Mouse (Mus musculus) cortical plate, adult 2 months (tissue): ENCODE data around the gene Nop10. TPM values are rescaled to one million over a fixed set of nuclear protein-coding genes. Genes with fewer than 3 reads are reported as not detected.
A peak's percentile ranks its signal among the peaks of the same experiment; 100 is the strongest.
"Not testable (repeated sequence)": the region's sequence is repeated elsewhere in the genome, so short reads cannot be mapped to it uniquely, and the experiment has no call there.

ENCODE experiments used
- H3K27ac ChIP-seq: fragments of 200-500 bp; 2 replicates; pipeline ENCODE4 v1.5.1; 2012; ENCODE audit warnings: low read length, control low read depth, inconsistent platforms; ENCODE audit not compliant: insufficient read depth
- H3K4me1 ChIP-seq: fragments of 200-500 bp; 2 replicates; pipeline ENCODE4 v1.6.1; 2011; ENCODE audit warnings: low read length; ENCODE audit not compliant: control insufficient read depth, insufficient read depth
- H3K4me3 ChIP-seq: fragments of 200-500 bp; 2 replicates; pipeline ENCODE4 v1.5.1; 2011; ENCODE audit warnings: mild to moderate bottlenecking, low read length, control low read depth; ENCODE audit not compliant: insufficient read depth
- CTCF ChIP-seq: fragments of 200-500 bp; IDR thresholded peaks from 2 replicates; pipeline ENCODE4 v1.5.1; 2011; ENCODE audit warnings: mild to moderate bottlenecking, control low read depth, low read length; ENCODE audit not compliant: insufficient read depth; ENCODE audit errors: extremely low read depth
- POLR2A ChIP-seq: fragments of 200-500 bp; IDR thresholded peaks from 2 replicates; pipeline ENCODE4 v1.6.1; 2011; ENCODE audit warnings: mild to moderate bottlenecking, low read length, control low read depth; ENCODE audit not compliant: insufficient read depth; ENCODE audit errors: extremely low read depth
- polyA plus RNA-seq: library from polyadenylated mRNA; depleted of rRNA; stranded (reverse); fragments of >200 nt; gene quantifications from 2 replicates; pipeline ENCODE4 v1.2.3, GENCODE M21; 2012

The Nop10 gene
- polyA plus RNA-seq, 1 experiment: 101 TPM

DNA sequence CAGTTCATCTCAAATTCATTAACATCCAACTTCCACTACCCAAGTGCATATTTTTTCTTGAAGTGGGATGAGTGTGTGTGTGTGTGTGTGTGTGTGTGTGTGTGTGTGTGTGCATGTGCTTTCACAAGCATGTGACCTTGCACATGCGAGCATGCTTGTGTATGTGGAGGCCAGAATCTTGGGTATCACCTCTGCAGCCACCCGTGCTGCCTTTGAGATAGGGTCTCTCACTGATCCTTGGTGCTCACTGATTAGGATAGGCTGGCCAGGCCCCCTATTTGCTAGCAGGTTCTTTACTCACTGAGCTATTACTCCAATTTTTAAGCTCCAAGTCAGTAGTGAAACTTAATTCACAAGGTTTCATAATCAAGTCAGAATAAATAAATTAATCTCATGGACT is 11.2 kb downstream of the Nop10 start:
- Histone ChIP-seq H3K4me1 (peaks cover 2% of the 10 kb centered on the region; the same call in 1 of the 2 replicates), H3K27ac (no peak overlapping the region), H3K4me3 (no peak overlapping the region)
- no peak for TF ChIP-seq CTCF

DNA sequence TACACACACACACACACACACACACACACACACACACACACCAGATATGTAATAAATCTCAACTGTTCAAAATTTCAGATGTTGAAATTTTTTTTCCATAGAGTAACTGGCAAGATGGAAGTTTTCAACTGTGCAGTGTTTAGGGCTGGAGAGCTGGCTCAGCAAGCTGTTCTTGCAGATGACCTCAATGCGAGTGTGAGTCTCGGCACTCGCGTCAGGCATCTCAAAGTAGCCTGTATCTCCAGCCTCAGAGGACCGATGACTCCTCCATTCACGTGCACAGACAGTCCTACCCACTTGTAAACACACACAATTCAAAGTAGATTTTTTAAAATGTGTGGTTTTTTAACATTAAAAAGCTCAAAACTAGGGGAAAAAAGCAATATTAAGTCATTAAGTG is 11.7 kb downstream of the Nop10 start:
- Histone ChIP-seq H3K4me3 (no peak overlapping the region), H3K27ac (no peak overlapping the region), H3K4me1 (peaks cover 2% of the 10 kb centered on the region; the same call in 1 of the 2 replicates)
- TF ChIP-seq POLR2A (no peak), CTCF (no peak)

GRCm38 (mm10) chr2:112276870-112277269 is 15.1 kb downstream of the Nop10 start:
- no peak for TF ChIP-seq CTCF
- no peak for TF ChIP-seq POLR2A
- H3K4me3 ChIP-seq: no peak overlapping the region
- no peak overlapping the region for H3K27ac ChIP-seq
- H3K4me1 ChIP-seq: no peaks in the 10 kb centered on the region; the same call in 1 of the 2 replicates

GRCm38 (mm10) chr2:112282846-112283245 is 21.1 kb downstream of the Nop10 start:
- Histone ChIP-seq H3K4me1 (no peaks in the 10 kb centered on the region; the same call in 1 of the 2 replicates), H3K27ac (no peak overlapping the region), H3K4me3 (no peak overlapping the region)
- no peak for TF ChIP-seq POLR2A
- no peak for TF ChIP-seq CTCF

DNA sequence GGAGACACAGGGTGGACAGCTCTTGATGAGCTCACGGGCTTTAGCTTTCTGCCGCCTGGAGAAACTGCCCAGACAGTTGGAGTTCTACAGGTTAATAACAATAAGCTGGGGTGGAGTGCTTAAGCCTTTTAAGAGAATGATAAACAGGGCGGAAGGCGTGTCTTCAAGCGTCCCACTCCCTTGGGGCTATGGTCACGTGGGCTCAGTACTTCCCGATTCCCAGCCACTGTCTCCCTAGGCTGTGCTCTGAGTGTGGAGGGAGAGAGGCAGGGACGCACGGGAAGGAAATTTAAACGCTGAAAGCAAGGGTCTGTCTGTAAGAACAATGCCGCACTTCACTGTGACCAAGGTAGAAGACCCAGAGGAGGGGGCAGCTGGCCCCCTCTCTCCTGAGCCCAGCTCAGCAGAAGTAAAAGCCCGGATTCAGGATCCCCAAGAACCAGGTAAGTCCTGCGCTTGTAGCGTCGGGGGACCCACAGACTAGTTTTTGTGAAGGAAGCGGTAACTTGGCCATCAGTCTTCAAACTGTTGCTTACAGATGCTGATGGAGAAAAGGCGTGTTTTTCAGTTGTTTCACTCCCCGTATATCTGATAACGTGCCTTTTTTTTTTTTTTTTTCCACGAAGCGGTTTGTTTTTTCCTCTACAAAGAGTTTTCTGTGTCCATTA is 22.8 kb downstream of the Nop10 start:
- TF ChIP-seq POLR2A (no peak), CTCF (no peak)
- Histone ChIP-seq H3K4me1 (no peaks in the 10 kb centered on the region; the same call in 1 of the 2 replicates), H3K4me3 (peak overlapping the region; percentile 38), H3K27ac (no peak overlapping the region)

- Histone ChIP-seq H3K4me3 (peak overlapping the region; percentile 38; the same call in 1 of the 2 replicates), H3K27ac (no peak overlapping the region), H3K4me1 (no peaks in the 10 kb centered on the region; the same call in 1 of the 2 replicates)
- TF ChIP-seq CTCF (no peak), POLR2A (no peak)
Observed at GRCm38 (mm10) chr2:112285031-112285390, 23.3 kb downstream of the Nop10 start.

- H3K4me1 ChIP-seq, H3K27ac ChIP-seq, H3K4me3 ChIP-seq: not testable (repeated sequence)
Observed at GRCm38 (mm10) chr2:112286062-112286461, 24.3 kb downstream of the Nop10 start.

- Histone ChIP-seq H3K4me1 (no peaks in the 10 kb centered on the region; the same call in 1 of the 2 replicates), H3K27ac (no peak overlapping the region), H3K4me3 (no peak overlapping the region)
- TF ChIP-seq POLR2A: no peak
- TF ChIP-seq CTCF: no peak
Observed at GRCm38 (mm10) chr2:112287059-112287458, 25.3 kb downstream of the Nop10 start.

DNA sequence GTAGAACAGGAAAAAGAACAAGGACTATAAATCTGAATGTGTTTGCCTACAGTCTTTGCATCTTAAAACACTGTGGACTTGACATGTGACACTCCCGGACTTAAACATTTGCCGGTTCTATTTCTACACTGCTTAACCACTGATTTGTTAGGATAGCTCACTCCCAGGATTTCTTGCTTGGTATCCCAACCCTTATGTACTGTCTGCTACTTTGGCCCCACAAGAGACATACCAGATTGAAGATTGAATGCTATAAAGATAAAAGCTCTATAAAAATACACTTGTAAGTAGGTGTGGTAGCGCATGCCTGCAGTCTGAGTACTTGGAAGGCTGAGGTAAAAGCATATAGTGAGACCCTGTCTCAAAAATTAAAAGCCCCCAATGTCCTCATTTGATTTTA is 27.8 kb downstream of the Nop10 start:
- H3K27ac ChIP-seq: no peak overlapping the region
- TF ChIP-seq CTCF (no peak), POLR2A (no peak)
- no peaks in the 10 kb centered on the region; the same call in 1 of the 2 replicates for H3K4me1 ChIP-seq
- no peak overlapping the region for H3K4me3 ChIP-seq

DNA sequence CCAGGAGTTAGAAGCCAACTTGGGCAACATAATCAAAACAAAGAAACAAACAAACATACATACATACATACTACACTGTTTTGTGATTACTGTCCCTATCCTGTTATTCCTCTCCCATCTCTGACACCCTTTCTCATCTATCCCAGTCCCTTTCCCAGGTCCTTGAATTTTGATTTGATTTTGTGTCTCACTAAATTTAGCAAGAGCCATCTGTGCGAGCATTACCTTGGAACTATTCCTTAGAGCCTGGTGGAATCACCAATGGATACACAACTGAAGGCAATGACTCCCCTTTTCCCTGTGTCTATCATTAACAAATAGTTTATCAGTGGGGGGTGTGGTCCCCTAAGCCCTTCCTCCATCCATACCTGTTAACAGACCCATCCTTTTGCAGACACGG is 31.1 kb downstream of the Nop10 start:
- peak overlapping the region; percentile 54; the same call in 1 of the 2 replicates for H3K27ac ChIP-seq
- peaks cover 4% of the 10 kb centered on the region; the same call in 1 of the 2 replicates for H3K4me1 ChIP-seq
- H3K4me3 ChIP-seq: no peak overlapping the region
- no peak for TF ChIP-seq CTCF
- no peak for TF ChIP-seq POLR2A
